Mouse (Mus musculus) lung, embryonic 16.5 days (tissue): ENCODE data around the gene Nubpl. TPM values are rescaled to one million over a fixed set of nuclear protein-coding genes. Genes with fewer than 3 reads are reported as not detected.
"Not testable (repeated sequence)": the region's sequence is repeated elsewhere in the genome, so short reads cannot be mapped to it uniquely, and the experiment has no call there.

Source experiments
- ATAC-seq: fragments of 200-750 bp; cut with Nextera tagmentation; 2 replicates; pipeline ENCODE4 v1.8.0; 2017; ENCODE audit warnings: low read depth, mild to moderate bottlenecking, moderate library complexity
- H3K27ac ChIP-seq: fragments of 300-500 bp; sonication (generic); 2 replicates; pipeline ENCODE4 v1.5.1; 2014; ENCODE audit warnings: mild to moderate bottlenecking, control low read depth, low read length
- H3K27me3 ChIP-seq: fragments of 300-500 bp; sonication (generic); 2 replicates; pipeline ENCODE4 v1.6.1; 2014; ENCODE audit warnings: low read depth, low read length, mixed read lengths; ENCODE audit not compliant: control insufficient read depth, insufficient read depth
- H3K36me3 ChIP-seq: fragments of 300-500 bp; sonication (generic); 2 replicates; pipeline ENCODE4 v1.6.1; 2014; ENCODE audit warnings: low read length; ENCODE audit not compliant: control insufficient read depth, insufficient read depth
- H3K4me1 ChIP-seq: fragments of 300-500 bp; sonication (generic); replicated peaks from 2 replicates; pipeline ENCODE4 v1.6.1; 2014; ENCODE audit warnings: low read length, mixed read lengths; ENCODE audit not compliant: control insufficient read depth, insufficient read depth
- H3K4me2 ChIP-seq: fragments of 300-500 bp; sonication (generic); 2 replicates; pipeline ENCODE4 v1.6.1; 2014; ENCODE audit warnings: low read depth, low read length, control low read depth
- H3K4me3 ChIP-seq: fragments of 300-500 bp; sonication (generic); 2 replicates; pipeline ENCODE4 v1.5.1; 2014; ENCODE audit warnings: mild to moderate bottlenecking, low read length, control low read depth
- H3K9ac ChIP-seq: fragments of 300-500 bp; sonication (generic); 2 replicates; pipeline ENCODE4 v1.6.1; 2014; ENCODE audit warnings: low read length, control low read depth
- H3K9me3 ChIP-seq: fragments of 300-500 bp; sonication (generic); 2 replicates; pipeline ENCODE4 v1.6.1; 2016; ENCODE audit warnings: low read length; ENCODE audit not compliant: control insufficient read depth
- WGBS: fragments of 180-500 bp; shearing (Covaris S2); extraction: QIAGEN DNeasy Blood & Tissue Kit; methylation state at CpG from one replicate; pipeline ENCODE4 v1.1.7; 2014; 5-methylcytosine and 5-hydroxymethylcytosine counted together
- polyA plus RNA-seq: library from polyadenylated mRNA; unstranded; fragments of >200 nt; fragmentation: Nextera tagmentation; extraction: Ambion mirVana; gene quantifications from 2 replicates; pipeline ENCODE4 v1.2.1, GENCODE M21; 2015

Gene Nubpl
- polyA plus RNA-seq, 1 experiment from 2014 or later = 11.3 TPM

DNA sequence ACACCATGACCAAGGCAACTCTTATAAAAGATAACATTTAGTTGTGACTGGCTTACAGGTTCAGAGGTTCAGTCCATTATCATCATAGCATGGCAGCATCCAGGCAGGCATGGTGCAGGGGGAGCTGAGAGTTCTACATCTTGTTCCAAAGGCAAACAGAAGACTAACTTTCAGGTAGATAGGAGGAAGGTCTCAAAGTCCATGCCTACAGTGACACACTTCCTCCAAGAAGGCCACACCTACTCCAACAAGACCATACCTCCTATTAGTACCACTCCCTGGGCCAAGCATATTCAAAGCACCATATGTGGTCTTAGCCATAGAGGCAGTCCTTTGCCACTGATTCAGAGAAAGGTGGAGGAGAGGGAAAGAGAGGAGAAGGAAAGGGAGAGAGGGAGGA is 113.6 kb downstream of the Nubpl start:
- H3K27ac ChIP-seq = no peak overlapping the region
- no peaks in the 10 kb centered on the region for H3K9me3 ChIP-seq
- H3K9ac ChIP-seq = no peak overlapping the region
- no peak overlapping the region for H3K4me2 ChIP-seq
- no peaks in the 10 kb centered on the region for H3K27me3 ChIP-seq
- no peak for ATAC-seq
- no peaks in the 10 kb centered on the region for H3K36me3 ChIP-seq
- H3K4me1 ChIP-seq = no peaks in the 10 kb centered on the region
- no peak overlapping the region for H3K4me3 ChIP-seq

DNA sequence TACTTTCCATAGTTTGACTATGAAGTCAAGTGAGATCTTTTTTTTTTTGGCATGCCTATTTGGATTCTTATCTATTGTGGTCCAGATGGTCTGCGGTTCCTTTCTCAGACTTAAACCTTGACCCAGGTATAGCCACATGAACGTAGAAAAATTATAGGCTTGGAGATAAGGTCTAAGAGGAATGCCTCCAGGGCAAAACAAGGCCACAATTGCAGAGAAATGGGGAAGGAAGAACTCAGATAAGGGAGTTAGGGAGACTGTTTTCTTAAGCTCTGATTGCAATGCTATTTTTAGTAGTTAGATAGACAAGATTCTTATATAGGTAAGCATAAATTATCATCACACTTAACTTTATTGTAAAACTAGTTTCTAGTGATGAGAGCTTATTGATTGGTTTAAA is 117.3 kb downstream of the Nubpl start:
- Histone ChIP-seq H3K4me1 (no peaks in the 10 kb centered on the region), H3K27ac (no peak overlapping the region), H3K36me3 (no peaks in the 10 kb centered on the region), H3K9ac (no peak overlapping the region), H3K9me3 (no peaks in the 10 kb centered on the region), H3K4me3 (no peak overlapping the region), H3K27me3 (no peaks in the 10 kb centered on the region), H3K4me2 (no peak overlapping the region)
- WGBS = 61% methylated on average over 2 of the region's 2 CpGs
- no peak for ATAC-seq

DNA sequence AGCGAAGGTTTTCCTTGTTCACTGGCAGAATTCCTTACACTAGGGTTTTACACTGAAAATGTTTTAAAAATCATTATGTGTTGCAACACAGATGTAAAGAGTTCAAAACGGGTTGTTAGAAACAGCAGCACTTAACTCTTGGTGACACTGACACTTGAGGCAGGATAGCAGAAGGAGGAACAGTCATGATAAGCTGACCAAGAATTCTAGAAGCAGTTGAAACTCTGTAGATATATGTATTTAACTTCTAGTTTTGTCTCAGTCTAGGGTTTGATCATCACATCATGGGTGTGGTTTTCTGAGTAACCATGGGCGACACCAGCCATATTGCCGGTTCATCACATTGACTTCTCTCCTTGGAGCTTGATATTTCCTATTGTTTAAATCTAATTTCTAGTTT is 127.4 kb downstream of the Nubpl start:
- no peaks in the 10 kb centered on the region for H3K9me3 ChIP-seq

GRCm38 (mm10) chr12:52228746-52229145 is 131.2 kb downstream of the Nubpl start:
- no peak for ATAC-seq
- no peak overlapping the region for H3K4me3 ChIP-seq
- H3K4me1 ChIP-seq = no peaks in the 10 kb centered on the region
- no peaks in the 10 kb centered on the region for H3K36me3 ChIP-seq
- WGBS = 83% methylated on average over 3 of the region's 3 CpGs
- H3K27me3 ChIP-seq = no peaks in the 10 kb centered on the region
- no peaks in the 10 kb centered on the region for H3K9me3 ChIP-seq
- H3K27ac ChIP-seq = no peak overlapping the region
- H3K4me2 ChIP-seq = no peak overlapping the region
- no peak overlapping the region for H3K9ac ChIP-seq

More for the DNA sequence above, 127.4 kb downstream of the Nubpl start:
- H3K4me1 ChIP-seq = no peaks in the 10 kb centered on the region
- H3K4me3 ChIP-seq = no peak overlapping the region
- H3K9ac ChIP-seq = no peak overlapping the region
- no peak overlapping the region for H3K27ac ChIP-seq
- WGBS = 77% methylated on average over 4 of the region's 4 CpGs
- H3K36me3 ChIP-seq = no peaks in the 10 kb centered on the region
- no peak overlapping the region for H3K4me2 ChIP-seq
- no peaks in the 10 kb centered on the region for H3K27me3 ChIP-seq
- ATAC-seq = no peak

- not testable (repeated sequence) for ATAC-seq, H3K9ac ChIP-seq, H3K27me3 ChIP-seq, H3K4me3 ChIP-seq, H3K4me2 ChIP-seq, H3K27ac ChIP-seq, H3K9me3 ChIP-seq, H3K36me3 ChIP-seq, H3K4me1 ChIP-seq
- 73% methylated on average over 1 of the region's 3 CpGs for WGBS
These were observed 134.4 kb downstream of the Nubpl start for GRCm38 (mm10) chr12:52231929-52232328.

- H3K9ac ChIP-seq = no peak overlapping the region
- no peak for ATAC-seq
- no peak overlapping the region for H3K4me2 ChIP-seq
- 80% methylated on average over 2 of the region's 2 CpGs for WGBS
- no peaks in the 10 kb centered on the region for H3K9me3 ChIP-seq
- no peak overlapping the region for H3K4me3 ChIP-seq
- no peaks in the 10 kb centered on the region for H3K4me1 ChIP-seq
- H3K27me3 ChIP-seq = no peaks in the 10 kb centered on the region
- no peak overlapping the region for H3K27ac ChIP-seq
- H3K36me3 ChIP-seq = no peaks in the 10 kb centered on the region
These were observed 145.2 kb downstream of the Nubpl start for GRCm38 (mm10) chr12:52242712-52243111.

DNA sequence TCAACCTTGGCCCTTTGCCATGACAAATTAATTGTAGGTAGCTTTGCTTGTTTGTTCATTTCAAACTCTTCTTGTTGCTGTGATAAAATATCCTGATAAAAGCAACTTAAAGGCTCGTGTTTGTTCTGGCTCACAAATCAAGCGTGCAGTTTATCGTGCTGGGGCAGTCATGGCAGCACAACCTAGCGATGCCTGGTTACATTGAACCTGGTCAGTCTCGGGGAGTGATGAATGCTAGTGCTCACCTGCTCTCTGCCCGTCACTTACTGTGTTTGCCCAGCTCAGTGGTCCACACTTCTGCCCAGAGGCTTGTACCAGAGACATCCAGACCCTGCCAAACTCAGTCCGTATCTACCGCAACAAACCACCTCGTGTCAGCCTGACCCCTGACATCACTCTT is 149.9 kb downstream of the Nubpl start:
- Histone ChIP-seq H3K9me3 (no peaks in the 10 kb centered on the region), H3K9ac (no peak overlapping the region), H3K4me1 (no peaks in the 10 kb centered on the region), H3K4me2 (no peak overlapping the region), H3K4me3 (no peak overlapping the region), H3K27ac (no peak overlapping the region), H3K36me3 (no peaks in the 10 kb centered on the region), H3K27me3 (no peaks in the 10 kb centered on the region)
- 67% methylated on average over 9 of the region's 9 CpGs for WGBS
- no peak for ATAC-seq

- ATAC-seq = no peak
- 76% methylated on average over 2 of the region's 2 CpGs for WGBS
- H3K9ac ChIP-seq = no peak overlapping the region
These were observed 151.0 kb downstream of the Nubpl start for GRCm38 (mm10) chr12:52248531-52248930.

GRCm38 (mm10) chr12:52254089-52254488 is 156.6 kb downstream of the Nubpl start:
- no peaks in the 10 kb centered on the region for H3K4me1 ChIP-seq
- ATAC-seq = no peak
- no peak overlapping the region for H3K9ac ChIP-seq
- no peak overlapping the region for H3K4me2 ChIP-seq
- 80% methylated on average over 5 of the region's 5 CpGs for WGBS
- H3K4me3 ChIP-seq = no peak overlapping the region
- no peaks in the 10 kb centered on the region for H3K9me3 ChIP-seq
- no peak overlapping the region for H3K27ac ChIP-seq
- H3K36me3 ChIP-seq = no peaks in the 10 kb centered on the region
- no peaks in the 10 kb centered on the region for H3K27me3 ChIP-seq

More at GRCm38 (mm10) chr12:52248531-52248930, 151.0 kb downstream of the Nubpl start:
- H3K36me3 ChIP-seq = no peaks in the 10 kb centered on the region
- no peak overlapping the region for H3K27ac ChIP-seq
- H3K9me3 ChIP-seq = no peaks in the 10 kb centered on the region
- H3K4me3 ChIP-seq = no peak overlapping the region
- H3K4me1 ChIP-seq = no peaks in the 10 kb centered on the region
- H3K4me2 ChIP-seq = no peak overlapping the region
- no peaks in the 10 kb centered on the region for H3K27me3 ChIP-seq

- no peak overlapping the region for H3K27ac ChIP-seq
- no peak overlapping the region for H3K4me2 ChIP-seq
- no peak overlapping the region for H3K9ac ChIP-seq
- no peaks in the 10 kb centered on the region for H3K9me3 ChIP-seq
- H3K4me1 ChIP-seq = no peaks in the 10 kb centered on the region
- no peaks in the 10 kb centered on the region for H3K27me3 ChIP-seq
- H3K36me3 ChIP-seq = no peaks in the 10 kb centered on the region
- ATAC-seq = no peak
- H3K4me3 ChIP-seq = no peak overlapping the region
- 80% methylated on average over 2 of the region's 2 CpGs for WGBS
These were observed 170.6 kb downstream of the Nubpl start for GRCm38 (mm10) chr12:52268131-52268530.
